Mouse (Mus musculus): ENCODE results near the gene Teddm3. TPM values are rescaled to one million over a fixed set of nuclear protein-coding genes. Genes with fewer than 3 reads are reported as not detected.

The Teddm3 gene
- total and polyA plus RNA-seq, 2 experiments from 2014 or later, result not detected

DNA sequence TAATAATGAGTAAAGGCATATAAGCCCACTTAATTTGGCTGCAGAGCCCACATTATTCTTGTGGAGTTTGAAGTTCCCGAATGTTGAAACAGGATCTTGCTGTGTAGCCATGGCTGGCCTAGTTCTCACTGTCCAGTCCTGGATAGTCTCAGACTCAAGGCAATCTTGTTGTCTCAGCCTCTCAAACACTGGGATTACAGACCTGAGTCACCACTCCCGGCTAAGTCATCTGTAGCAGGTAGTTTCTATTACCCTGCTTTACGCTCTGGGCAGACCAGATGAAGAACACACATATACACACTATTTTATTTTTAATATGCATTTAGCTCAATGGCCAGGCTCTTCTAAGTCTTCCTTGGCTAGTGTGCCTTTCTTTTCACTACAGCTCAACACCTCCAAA is 42.8 kb upstream of the Teddm3 start:
- H3K4me3 ChIP-seq (ENCODE audit: low read depth, low read length), result no peak overlapping the region
- H3K9me3 ChIP-seq (replicated peaks; ENCODE audit: control insufficient read depth, low read length), result no peaks in the 10 kb centered on the region
- no peak overlapping the region for H3K4me2 ChIP-seq (ENCODE audit: low read depth, low read length)
- DNase-seq (ENCODE audit: low spot score) (no peak), ATAC-seq (ENCODE audit: insufficient read depth, low read depth) (no peak)
- no peak overlapping the region for H3K27ac ChIP-seq (ENCODE audit: low read depth)
- no peaks in the 10 kb centered on the region for H3K27me3 ChIP-seq (ENCODE audit: control insufficient read depth, insufficient read depth, low read length)
- no peaks in the 10 kb centered on the region for H3K36me3 ChIP-seq (replicated peaks; ENCODE audit: control insufficient read depth, insufficient read depth, low read length)
- TF ChIP-seq EP300 (IDR thresholded peaks at IDR 0.05; ENCODE audit: low read depth) (no peak), CTCF (IDR thresholded peaks at IDR 0.05; ENCODE audit: low read depth) (no peak)
- H3K4me1 ChIP-seq (ENCODE audit: control insufficient read depth, insufficient read depth), result no peaks in the 10 kb centered on the region
- 83% methylated on average over 3 of the region's 3 CpGs for WGBS
- no peak overlapping the region for H3K9ac ChIP-seq (replicated peaks; ENCODE audit: low read depth, low read length)

DNA sequence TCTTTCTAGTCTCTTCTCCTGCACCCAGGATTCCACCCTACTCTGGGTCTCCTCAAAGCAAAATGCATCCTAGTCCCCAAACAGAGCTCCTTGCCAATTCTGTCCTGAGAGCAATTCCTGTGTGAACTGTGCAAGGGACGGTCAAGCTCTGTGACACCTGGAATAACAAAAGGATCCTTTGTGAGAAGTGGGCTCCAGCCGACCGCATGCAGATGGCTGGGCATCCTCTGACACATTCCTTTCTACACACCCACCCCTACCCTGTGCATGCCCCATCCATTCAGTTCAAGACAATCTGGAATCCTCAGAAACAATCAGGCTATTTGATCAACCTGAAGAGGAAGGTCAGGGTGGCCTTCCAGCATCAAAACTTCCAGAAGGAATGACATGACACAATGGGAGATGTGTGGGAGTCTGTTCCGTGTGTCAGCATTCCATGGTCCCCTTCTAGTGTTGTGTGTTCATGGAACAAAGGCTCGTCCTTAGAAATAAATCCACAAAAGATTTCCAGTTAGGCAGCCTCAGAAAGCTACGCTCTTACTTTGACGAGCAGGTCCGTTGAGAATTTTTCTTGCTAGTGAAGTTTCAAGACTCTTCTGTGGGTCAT is 41.6 kb upstream of the Teddm3 start:
- Histone ChIP-seq H3K4me3 (ENCODE audit: low read depth, low read length) (no peak overlapping the region), H3K4me2 (ENCODE audit: low read depth, low read length) (no peak overlapping the region), H3K36me3 (replicated peaks; ENCODE audit: control insufficient read depth, insufficient read depth, low read length) (no peaks in the 10 kb centered on the region), H3K9me3 (replicated peaks; ENCODE audit: control insufficient read depth, low read length) (no peaks in the 10 kb centered on the region), H3K9ac (replicated peaks; ENCODE audit: low read depth, low read length) (no peak overlapping the region), H3K4me1 (ENCODE audit: control insufficient read depth, insufficient read depth) (peaks cover 3% of the 10 kb centered on the region; the same call in 1 of the 2 replicates), H3K27me3 (ENCODE audit: control insufficient read depth, insufficient read depth, low read length) (no peaks in the 10 kb centered on the region), H3K27ac (ENCODE audit: low read depth) (no peak overlapping the region)
- no peak for ATAC-seq (ENCODE audit: insufficient read depth, low read depth)
- DNase-seq (ENCODE audit: low spot score), result no peak
- WGBS, result 72% methylated on average over 8 of the region's 8 CpGs
- TF ChIP-seq EP300 (IDR thresholded peaks at IDR 0.05; ENCODE audit: low read depth), result no peak
- no peak for TF ChIP-seq CTCF (IDR thresholded peaks at IDR 0.05; ENCODE audit: low read depth)

DNA sequence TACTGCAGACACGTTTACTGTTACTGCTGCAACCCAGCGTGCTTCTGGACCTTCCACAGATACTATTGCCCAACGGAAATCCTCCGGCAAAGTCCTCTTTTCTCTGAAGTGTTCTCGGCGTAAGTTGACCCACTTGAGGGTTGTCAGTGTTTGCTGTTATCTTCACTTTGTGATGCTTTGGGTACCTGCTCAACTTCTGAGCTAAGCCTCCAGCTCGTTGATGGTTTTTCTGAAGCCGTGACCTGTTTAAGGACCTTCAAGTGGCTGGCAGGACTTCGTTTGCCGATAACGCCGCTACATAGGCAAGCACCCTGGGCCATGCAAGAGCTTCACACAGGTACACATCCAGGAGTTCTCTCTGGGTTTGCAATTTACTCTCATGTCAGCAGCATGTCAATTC is 40.4 kb upstream of the Teddm3 start:
- no peak overlapping the region for H3K27ac ChIP-seq (ENCODE audit: low read depth)
- no peak overlapping the region for H3K9ac ChIP-seq (replicated peaks; ENCODE audit: low read depth, low read length)
- peaks cover 3% of the 10 kb centered on the region; the same call in 1 of the 2 replicates for H3K4me1 ChIP-seq (ENCODE audit: control insufficient read depth, insufficient read depth)
- 38% methylated on average over 12 of the region's 12 CpGs for WGBS
- no peak overlapping the region for H3K4me2 ChIP-seq (ENCODE audit: low read depth, low read length)
- DNase-seq (ENCODE audit: low spot score), result no peak
- H3K27me3 ChIP-seq (ENCODE audit: control insufficient read depth, insufficient read depth, low read length), result no peaks in the 10 kb centered on the region
- H3K4me3 ChIP-seq (ENCODE audit: low read depth, low read length), result no peak overlapping the region
- no peak for ATAC-seq (ENCODE audit: insufficient read depth, low read depth)
- TF ChIP-seq EP300 (IDR thresholded peaks at IDR 0.05; ENCODE audit: low read depth) (no peak), CTCF (IDR thresholded peaks at IDR 0.05; ENCODE audit: low read depth) (no peak)
- no peaks in the 10 kb centered on the region for H3K36me3 ChIP-seq (replicated peaks; ENCODE audit: control insufficient read depth, insufficient read depth, low read length)
- no peaks in the 10 kb centered on the region for H3K9me3 ChIP-seq (replicated peaks; ENCODE audit: control insufficient read depth, low read length)

DNA sequence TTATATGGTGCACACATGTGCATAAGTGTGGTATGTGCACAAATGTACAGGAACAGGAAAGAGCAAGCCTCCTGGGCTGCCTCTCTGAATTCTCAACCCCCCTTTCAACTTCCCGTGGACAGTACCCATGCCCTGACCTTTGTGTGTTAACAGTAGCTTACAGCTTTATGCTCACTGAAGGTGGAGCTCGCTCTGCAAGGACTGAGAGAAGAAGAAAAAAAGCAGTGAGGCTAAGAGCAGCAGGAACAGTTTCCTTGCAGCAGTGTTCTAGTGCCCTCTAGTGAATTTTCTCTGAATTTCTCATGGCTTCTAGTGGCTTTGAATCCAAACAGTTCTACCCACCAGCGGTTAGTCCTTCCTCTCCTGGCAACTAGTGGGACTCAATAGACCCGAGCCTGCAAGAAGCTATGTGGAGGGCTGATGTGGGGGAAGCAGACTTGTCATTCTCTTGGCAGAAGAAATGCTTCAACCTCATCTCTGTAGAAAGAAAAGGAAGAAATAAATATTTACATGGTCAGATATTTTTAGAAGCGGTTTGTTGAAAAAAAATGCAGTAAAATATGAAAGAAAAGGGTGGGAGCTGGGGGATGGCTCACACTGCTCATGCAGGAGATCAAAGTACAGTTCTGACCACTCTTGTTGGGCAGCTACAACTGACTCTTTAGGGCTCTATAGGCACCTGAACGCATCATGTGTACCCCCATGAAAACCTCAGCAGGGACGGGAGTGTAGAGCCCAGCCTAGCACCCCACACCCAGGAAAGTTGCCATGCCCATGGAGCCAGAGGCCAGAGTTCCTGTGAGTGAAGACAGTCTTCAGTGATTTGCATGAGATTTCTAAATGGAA is 38.9 kb upstream of the Teddm3 start:
- H3K27me3 ChIP-seq (ENCODE audit: control insufficient read depth, insufficient read depth, low read length), result no peaks in the 10 kb centered on the region
- ATAC-seq (ENCODE audit: insufficient read depth, low read depth) (peak; percentile 49; the same call in 1 of the 2 replicates), DNase-seq (ENCODE audit: low spot score) (peak; percentile 79)
- no peaks in the 10 kb centered on the region for H3K9me3 ChIP-seq (replicated peaks; ENCODE audit: control insufficient read depth, low read length)
- H3K36me3 ChIP-seq (replicated peaks; ENCODE audit: control insufficient read depth, insufficient read depth, low read length), result no peaks in the 10 kb centered on the region
- H3K4me2 ChIP-seq (ENCODE audit: low read depth, low read length), result no peak overlapping the region
- TF ChIP-seq EP300 (IDR thresholded peaks at IDR 0.05; ENCODE audit: low read depth) (no peak), CTCF (IDR thresholded peaks at IDR 0.05; ENCODE audit: low read depth) (peak; percentile 82)
- peaks cover 3% of the 10 kb centered on the region; the same call in 1 of the 2 replicates for H3K4me1 ChIP-seq (ENCODE audit: control insufficient read depth, insufficient read depth)
- no peak overlapping the region for H3K9ac ChIP-seq (replicated peaks; ENCODE audit: low read depth, low read length)
- WGBS, result 42% methylated on average over 7 of the region's 7 CpGs
- no peak overlapping the region for H3K27ac ChIP-seq (ENCODE audit: low read depth)
- H3K4me3 ChIP-seq (ENCODE audit: low read depth, low read length), result no peak overlapping the region

DNA sequence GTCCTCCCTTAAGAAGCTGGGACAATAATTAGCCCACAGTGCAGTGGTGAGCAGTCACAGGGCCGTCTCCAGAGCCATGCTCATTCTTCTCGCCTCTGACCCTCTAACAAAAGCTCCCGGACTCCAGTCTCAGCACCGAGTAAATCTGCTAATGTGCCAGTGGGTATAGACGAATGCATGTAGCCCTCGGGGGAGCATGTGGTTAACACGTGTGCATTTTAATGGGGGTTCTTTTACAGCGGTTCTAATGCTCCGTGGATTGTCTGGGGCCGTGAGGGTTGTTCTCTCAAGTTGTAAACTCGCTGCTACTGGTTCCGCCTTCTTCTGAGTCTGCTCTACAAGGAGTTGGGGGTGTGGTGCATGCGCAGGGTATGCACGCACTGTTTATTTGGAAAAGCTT is 37.8 kb upstream of the Teddm3 start:
- Histone ChIP-seq H3K4me1 (ENCODE audit: control insufficient read depth, insufficient read depth) (peaks cover 3% of the 10 kb centered on the region; the same call in 1 of the 2 replicates), H3K4me3 (ENCODE audit: low read depth, low read length) (no peak overlapping the region), H3K36me3 (replicated peaks; ENCODE audit: control insufficient read depth, insufficient read depth, low read length) (no peaks in the 10 kb centered on the region), H3K27ac (ENCODE audit: low read depth) (no peak overlapping the region), H3K27me3 (ENCODE audit: control insufficient read depth, insufficient read depth, low read length) (no peaks in the 10 kb centered on the region), H3K4me2 (ENCODE audit: low read depth, low read length) (no peak overlapping the region), H3K9ac (replicated peaks; ENCODE audit: low read depth, low read length) (no peak overlapping the region), H3K9me3 (replicated peaks; ENCODE audit: control insufficient read depth, low read length) (no peaks in the 10 kb centered on the region)
- 84% methylated on average over 14 of the region's 14 CpGs for WGBS
- TF ChIP-seq EP300 (IDR thresholded peaks at IDR 0.05; ENCODE audit: low read depth) (no peak), CTCF (IDR thresholded peaks at IDR 0.05; ENCODE audit: low read depth) (no peak)
- DNase-seq (ENCODE audit: low spot score), result no peak
- no peak for ATAC-seq (ENCODE audit: insufficient read depth, low read depth)

All from heart, postnatal 0 days (tissue).